Mouse (Mus musculus): ENCODE measurements around the gene Ncf1. TPM values are rescaled to one million over a fixed set of nuclear protein-coding genes. Genes with fewer than 3 reads are reported as not detected.

Ncf1 gene
- polyA plus RNA-seq (2014; fragmentation: Illumina TruSeq; extraction: RNeasy Lipid Tissue Mini Kit (QIAGEN cat#74804); ENCODE audit: low read depth, low replicate concordance), result 3.7 TPM

DNA sequence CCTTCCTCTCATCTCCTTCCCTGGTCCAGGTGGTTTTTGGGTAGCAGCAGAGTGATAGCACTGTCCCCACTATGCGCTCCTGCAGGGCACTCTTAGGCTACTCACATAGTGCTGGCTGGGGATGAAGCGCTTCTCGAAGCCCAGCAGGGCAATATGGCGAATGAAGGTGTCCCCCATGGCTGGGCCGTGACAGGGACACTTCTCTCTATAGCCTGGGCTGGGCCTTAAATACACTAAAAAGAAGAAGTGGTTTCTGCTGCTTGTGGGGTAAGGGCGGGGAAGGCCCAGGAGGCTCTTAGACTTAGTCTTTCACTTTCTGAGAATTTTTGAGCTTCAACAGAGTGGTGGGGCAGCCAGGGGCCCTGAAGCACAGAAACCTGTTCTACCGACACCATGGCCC is at the start of gene Ncf1:
Ncf1 (minus strand) TSS at position 235 of the 400 bp plus-strand sequence.

GRCm38 (mm10) chr5:134183880-134184808 is 45.3 kb downstream of the Ncf1 start, which contains the start of gene Gtf2ird2:
Gene Gtf2ird2, plus strand, starts transcription at chr5:134184019.

GRCm38 (mm10) chr5:134176169-134176881 is 53.1 kb downstream of the Ncf1 start, which contains the start of gene Rcc1l:
Gene Rcc1l, minus strand, starts transcription at chr5:134176774.

Other genes with a start within 250 kb of the Ncf1 start
- gene Castor2, start 129.9 kb downstream of the Ncf1 start, polyA plus RNA-seq (2014; fragmentation: Illumina TruSeq; extraction: RNeasy Lipid Tissue Mini Kit (QIAGEN cat#74804); ENCODE audit: low read depth, low replicate concordance), result 4.3 TPM
- 1.7 TPM for gene Rcc1l, start 52.9 kb downstream of the Ncf1 start, polyA plus RNA-seq (2014; fragmentation: Illumina TruSeq; extraction: RNeasy Lipid Tissue Mini Kit (QIAGEN cat#74804); ENCODE audit: low read depth, low replicate concordance)
- 2.5 TPM for gene Gtf2ird2, start 45.6 kb downstream of the Ncf1 start, polyA plus RNA-seq (2014; fragmentation: Illumina TruSeq; extraction: RNeasy Lipid Tissue Mini Kit (QIAGEN cat#74804); ENCODE audit: low read depth, low replicate concordance)
- gene Gtf2i, start 85.1 kb upstream of the Ncf1 start, polyA plus RNA-seq (2014; fragmentation: Illumina TruSeq; extraction: RNeasy Lipid Tissue Mini Kit (QIAGEN cat#74804); ENCODE audit: low read depth, low replicate concordance), result 124 TPM
- gene Gtf2ird1, start 227.1 kb upstream of the Ncf1 start, polyA plus RNA-seq (2014; fragmentation: Illumina TruSeq; extraction: RNeasy Lipid Tissue Mini Kit (QIAGEN cat#74804); ENCODE audit: low read depth, low replicate concordance), result 14.0 TPM